Mouse (Mus musculus): ENCODE results near the gene Tmem201. TPM values are rescaled to one million over a fixed set of nuclear protein-coding genes. Genes with fewer than 3 reads are reported as not detected.

The Tmem201 gene
- 35.4 and 42.2 TPM in 2 replicates for polyA plus RNA-seq (2015; fragmentation: Nextera tagmentation; extraction: Ambion mirVana)

- no peaks in the 10 kb centered on the region for H3K27me3 ChIP-seq
- peak within 1 kb of the TSS; percentile 82 for H3K9ac ChIP-seq
- under 1% methylated on average over 81 of the region's 97 CpGs for WGBS
- peak within 1 kb of the TSS; percentile 72 for H3K4me2 ChIP-seq
- peak within 1 kb of the TSS; percentile 81 for H3K4me3 ChIP-seq (replicated peaks)
- H3K4me1 ChIP-seq = peaks cover 50% of the 10 kb centered on the region
- H3K36me3 ChIP-seq = peaks cover 7% of the 10 kb centered on the region
- H3K9me3 ChIP-seq (replicated peaks) = no peaks in the 10 kb centered on the region
- peak; percentile 91 for ATAC-seq (replicated peaks; ENCODE audit: low FRiP score)
- H3K27ac ChIP-seq = peak within 1 kb of the TSS; percentile 85
Observed at GRCm38 (mm10) chr4:149737383-149738324, at the start of gene Tmem201. Gene Tmem201 (minus strand): TSS chr4:149738044.

GRCm38 (mm10) chr4:149784901-149785300, 47.1 kb upstream of the Tmem201 start:
- Histone ChIP-seq H3K4me3 (replicated peaks) (no peak overlapping the region), H3K27ac (no peak overlapping the region), H3K4me2 (no peak overlapping the region), H3K9me3 (replicated peaks) (no peaks in the 10 kb centered on the region), H3K36me3 (no peaks in the 10 kb centered on the region), H3K4me1 (peaks cover 14% of the 10 kb centered on the region), H3K9ac (no peak overlapping the region), H3K27me3 (no peaks in the 10 kb centered on the region)
- WGBS = 91% methylated on average over 5 of the region's 5 CpGs
- ATAC-seq (replicated peaks; ENCODE audit: low FRiP score) = no peak

- Histone ChIP-seq H3K27ac (no peak overlapping the region), H3K9ac (no peak overlapping the region), H3K9me3 (replicated peaks) (no peaks in the 10 kb centered on the region), H3K4me1 (peaks cover 14% of the 10 kb centered on the region), H3K36me3 (no peaks in the 10 kb centered on the region), H3K4me2 (no peak overlapping the region), H3K27me3 (no peaks in the 10 kb centered on the region), H3K4me3 (replicated peaks) (no peak overlapping the region)
- WGBS = 82% methylated on average over 9 of the region's 9 CpGs
- no peak for ATAC-seq (replicated peaks; ENCODE audit: low FRiP score)
Observed at GRCm38 (mm10) chr4:149784371-149784770, 46.5 kb upstream of the Tmem201 start.

GRCm38 (mm10) chr4:149782975-149783374, 45.1 kb upstream of the Tmem201 start:
- no peak; the same call in 1 of the 2 replicates for ATAC-seq (replicated peaks; ENCODE audit: low FRiP score)
- Histone ChIP-seq H3K9ac (no peak overlapping the region), H3K4me1 (peaks cover 14% of the 10 kb centered on the region), H3K4me2 (no peak overlapping the region), H3K36me3 (no peaks in the 10 kb centered on the region), H3K27ac (peak overlapping the region; percentile 68), H3K27me3 (no peaks in the 10 kb centered on the region), H3K4me3 (replicated peaks) (no peak overlapping the region), H3K9me3 (replicated peaks) (no peaks in the 10 kb centered on the region)
- 70% methylated on average over 8 of the region's 8 CpGs for WGBS

- H3K27me3 ChIP-seq = no peaks in the 10 kb centered on the region
- 53% methylated on average over 13 of the region's 13 CpGs for WGBS
- H3K4me3 ChIP-seq (replicated peaks) = no peak overlapping the region
- no peaks in the 10 kb centered on the region for H3K36me3 ChIP-seq
- H3K4me2 ChIP-seq = no peak overlapping the region
- H3K9me3 ChIP-seq (replicated peaks) = no peaks in the 10 kb centered on the region
- H3K27ac ChIP-seq = no peak overlapping the region
- ATAC-seq (replicated peaks; ENCODE audit: low FRiP score) = no peak
- H3K9ac ChIP-seq = no peak overlapping the region
- H3K4me1 ChIP-seq = peaks cover 18% of the 10 kb centered on the region
Observed at GRCm38 (mm10) chr4:149780565-149781356, 42.9 kb upstream of the Tmem201 start.

GRCm38 (mm10) chr4:149779966-149780365, 42.1 kb upstream of the Tmem201 start:
- no peak for ATAC-seq (replicated peaks; ENCODE audit: low FRiP score)
- WGBS = 81% methylated on average over 9 of the region's 9 CpGs
- Histone ChIP-seq H3K9ac (no peak overlapping the region), H3K4me1 (peaks cover 24% of the 10 kb centered on the region), H3K27me3 (no peaks in the 10 kb centered on the region), H3K27ac (no peak overlapping the region), H3K4me2 (no peak overlapping the region), H3K36me3 (no peaks in the 10 kb centered on the region), H3K4me3 (replicated peaks) (no peak overlapping the region), H3K9me3 (replicated peaks) (no peaks in the 10 kb centered on the region)

GRCm38 (mm10) chr4:149777126-149777525, 39.3 kb upstream of the Tmem201 start:
- no peak overlapping the region for H3K9ac ChIP-seq
- WGBS = 85% methylated on average over 9 of the region's 9 CpGs
- ATAC-seq (replicated peaks; ENCODE audit: low FRiP score) = no peak
- H3K4me1 ChIP-seq = peaks cover 44% of the 10 kb centered on the region
- H3K9me3 ChIP-seq (replicated peaks) = no peaks in the 10 kb centered on the region
- no peak overlapping the region for H3K4me3 ChIP-seq (replicated peaks)
- no peaks in the 10 kb centered on the region for H3K36me3 ChIP-seq
- H3K27ac ChIP-seq = no peak overlapping the region
- H3K27me3 ChIP-seq = no peaks in the 10 kb centered on the region
- H3K4me2 ChIP-seq = no peak overlapping the region

GRCm38 (mm10) chr4:149775760-149776362, 38.0 kb upstream of the Tmem201 start:
- H3K9ac ChIP-seq = no peak overlapping the region
- peak overlapping the region; percentile 52; the same call in 1 of the 2 replicates for H3K27ac ChIP-seq
- no peaks in the 10 kb centered on the region for H3K36me3 ChIP-seq
- WGBS = 26% methylated on average over 8 of the region's 8 CpGs
- no peak overlapping the region for H3K4me3 ChIP-seq (replicated peaks)
- H3K9me3 ChIP-seq (replicated peaks) = no peaks in the 10 kb centered on the region
- peaks cover 47% of the 10 kb centered on the region for H3K4me1 ChIP-seq
- no peaks in the 10 kb centered on the region for H3K27me3 ChIP-seq
- no peak for ATAC-seq (replicated peaks; ENCODE audit: low FRiP score)
- H3K4me2 ChIP-seq = 0 out of 2 replicates have a peak overlapping the region, but pooled peaks have one; percentile 8

GRCm38 (mm10) chr4:149775330-149775729, 37.5 kb upstream of the Tmem201 start:
- 58% methylated on average over 7 of the region's 7 CpGs for WGBS
- H3K4me2 ChIP-seq = no peak overlapping the region
- no peak overlapping the region for H3K9ac ChIP-seq
- H3K4me1 ChIP-seq = peaks cover 42% of the 10 kb centered on the region
- H3K27me3 ChIP-seq = no peaks in the 10 kb centered on the region
- ATAC-seq (replicated peaks; ENCODE audit: low FRiP score) = no peak
- H3K4me3 ChIP-seq (replicated peaks) = no peak overlapping the region
- H3K9me3 ChIP-seq (replicated peaks) = no peaks in the 10 kb centered on the region
- no peaks in the 10 kb centered on the region for H3K36me3 ChIP-seq
- H3K27ac ChIP-seq = peak overlapping the region; percentile 52; the same call in 1 of the 2 replicates

GRCm38 (mm10) chr4:149774094-149774470, 36.2 kb upstream of the Tmem201 start, which contains the start of gene Slc25a33:
Gene Slc25a33 (minus strand): TSS chr4:149774277.
- no peaks in the 10 kb centered on the region for H3K27me3 ChIP-seq
- peak within 1 kb of the TSS; percentile 90 for H3K27ac ChIP-seq
- peak within 1 kb of the TSS; percentile 85 for H3K9ac ChIP-seq
- peaks cover 33% of the 10 kb centered on the region for H3K4me1 ChIP-seq
- H3K36me3 ChIP-seq = no peaks in the 10 kb centered on the region
- peak; percentile 97 for ATAC-seq (replicated peaks; ENCODE audit: low FRiP score)
- H3K9me3 ChIP-seq (replicated peaks) = no peaks in the 10 kb centered on the region
- peak within 1 kb of the TSS; percentile 95 for H3K4me2 ChIP-seq
- WGBS = 0% methylated on average over 50 of the region's 51 CpGs
- peak within 1 kb of the TSS; percentile 79 for H3K4me3 ChIP-seq (replicated peaks)

- under 1% methylated on average over 42 of the region's 65 CpGs for WGBS
- Histone ChIP-seq H3K9ac (peak overlapping the region; percentile 85), H3K9me3 (replicated peaks) (no peaks in the 10 kb centered on the region), H3K4me1 (peaks cover 33% of the 10 kb centered on the region), H3K4me2 (peak overlapping the region; percentile 95), H3K27ac (peak overlapping the region; percentile 90), H3K4me3 (replicated peaks) (peak overlapping the region; percentile 79), H3K36me3 (no peaks in the 10 kb centered on the region), H3K27me3 (no peaks in the 10 kb centered on the region)
- ATAC-seq (replicated peaks; ENCODE audit: low FRiP score) = peak; percentile 53
Observed at GRCm38 (mm10) chr4:149773408-149774093, 35.7 kb upstream of the Tmem201 start.
